Mouse (Mus musculus) left cerebral cortex, adult 2 months (tissue): ENCODE results near the gene Zfp740. TPM values are rescaled to one million over a fixed set of nuclear protein-coding genes. Genes with fewer than 3 reads are reported as not detected.
A peak's percentile ranks its signal among the peaks of the same experiment; 100 is the strongest.

Experiments
- DNase-seq, 2 experiments: peaks; one replicate each; pipeline ENCODE4 v3.0.0; 2021 to 2022; ENCODE audit warnings: low spot score in 2 of 2, mixed read lengths in 1 of 2; ENCODE audit errors: extremely low spot score in 1 of 2
- H3K27ac ChIP-seq: fragments of 200-600 bp; 2 replicates; pipeline ENCODE4 v1.8.1; 2022
- H3K4me3 ChIP-seq: fragments of 200-600 bp; 2 replicates; pipeline ENCODE4 v1.8.1; 2022
- CTCF ChIP-seq: fragments of 200-600 bp; IDR thresholded peaks from 2 replicates; pipeline ENCODE4 v1.8.1; 2022; ENCODE audit warnings: antibody characterized with exemption, mild to moderate bottlenecking, moderate library complexity
- intact Hi-C: fragments of 180-260 bp; cut with DNase I; formaldehyde crosslinking; loops from one replicate; pipeline ENCODE4 v1.15.1; 2025
- total RNA-seq, 2 experiments: library from RNA; stranded (reverse); gene quantifications; 2 replicates each; pipeline ENCODE4 v1.2.3; 2021

Gene Zfp740
- total RNA-seq, 2 experiments from 2014 or later, result 69.6 to 72.4 TPM

DNA sequence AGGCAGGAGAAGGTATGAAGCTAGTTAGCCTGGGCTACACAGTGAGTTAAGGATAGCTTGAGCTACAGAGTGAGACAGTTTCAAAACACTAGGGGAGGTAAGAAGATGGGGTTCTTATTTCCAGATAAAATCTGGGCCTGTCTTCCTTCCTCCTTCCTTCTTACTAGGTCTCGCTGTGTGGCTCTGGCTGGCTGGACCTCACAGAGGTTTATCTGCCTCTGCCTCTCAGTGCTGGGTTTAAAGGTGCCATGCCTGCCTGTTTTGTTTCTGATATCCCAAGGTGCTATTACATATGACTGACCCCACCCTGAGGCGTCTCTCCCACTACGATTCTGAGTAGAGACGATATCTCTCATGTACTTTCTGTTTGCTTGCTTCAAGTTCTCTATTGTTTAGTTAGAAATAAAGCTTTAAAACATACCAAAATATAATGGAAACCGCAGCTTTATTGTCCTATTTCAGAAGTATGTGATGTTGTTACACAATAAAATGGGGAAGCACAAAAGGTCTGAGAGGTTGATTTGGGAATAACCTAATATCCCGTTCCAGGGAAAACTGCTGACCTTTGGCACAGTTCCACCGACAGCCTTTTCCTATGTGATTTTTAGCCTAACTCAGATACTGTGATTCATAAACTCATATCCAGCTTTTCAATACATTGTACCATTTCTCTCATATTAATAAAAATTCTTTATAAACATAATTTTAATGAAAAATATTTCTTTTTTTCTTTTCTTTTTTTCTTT is 26.3 kb upstream of the Zfp740 start:
- Histone ChIP-seq H3K4me3 (no peak overlapping the region), H3K27ac (no peak overlapping the region)
- DNase-seq, result no peak
- no peak for TF ChIP-seq CTCF
- intact Hi-C loops, result loop anchor here (5.0 kb wide), 1 partner anchor 136 kb away; no protein-coding TSS in a partner anchor

DNA sequence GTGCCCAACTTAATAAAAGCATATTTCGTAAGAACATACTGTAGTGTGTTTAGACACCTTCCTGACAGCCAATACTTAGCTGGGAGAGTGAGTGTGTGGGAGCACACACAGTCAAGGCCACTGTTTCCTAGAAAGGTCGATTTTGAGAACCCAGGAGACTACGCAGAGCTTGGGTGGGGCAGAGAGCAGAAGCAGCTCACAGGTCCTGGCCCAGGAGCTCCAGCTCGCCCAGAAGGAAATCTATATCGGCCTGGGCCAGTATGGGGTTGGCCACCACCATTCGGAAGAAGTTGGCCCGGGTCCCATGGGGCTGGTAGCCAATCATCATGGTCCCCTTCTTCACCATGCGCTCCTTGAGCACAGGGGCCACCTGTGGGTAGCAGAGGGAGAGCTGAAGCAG is 25.6 kb upstream of the Zfp740 start:
- no peak for DNase-seq
- intact Hi-C loops, result loop anchor here (5.0 kb wide), 1 partner anchor 135 kb away; no protein-coding TSS in a partner anchor
- TF ChIP-seq CTCF, result no peak
- H3K4me3 ChIP-seq, result no peak overlapping the region
- no peak overlapping the region for H3K27ac ChIP-seq

DNA sequence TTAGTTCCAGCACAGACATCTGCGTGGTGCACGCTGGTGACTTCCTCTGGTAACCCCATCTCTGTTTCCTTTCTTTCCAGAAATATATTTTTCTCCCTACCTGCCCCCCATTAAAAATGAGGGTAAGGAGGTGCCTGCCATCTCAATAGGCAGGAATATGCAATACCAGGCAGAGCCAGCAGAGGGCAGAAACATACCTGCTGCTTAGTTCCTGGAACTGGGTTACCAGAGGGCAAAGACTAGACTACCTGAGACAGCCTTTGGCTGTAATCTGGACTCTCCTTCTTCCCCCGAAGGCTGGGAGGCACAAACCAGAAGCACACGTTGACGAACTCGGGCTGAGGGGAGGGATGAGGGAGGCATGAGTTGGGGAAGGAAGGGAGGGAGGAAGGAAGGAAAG is 24.8 kb upstream of the Zfp740 start:
- TF ChIP-seq CTCF, result peak; percentile 95
- Histone ChIP-seq H3K27ac (no peak overlapping the region), H3K4me3 (no peak overlapping the region)
- peak; percentile 74 to 83 for DNase-seq
- intact Hi-C loops, result loop anchor here (1.0 to 5.0 kb wide), 2 partner anchors 46 to 134 kb away; no protein-coding TSS in a partner anchor

DNA sequence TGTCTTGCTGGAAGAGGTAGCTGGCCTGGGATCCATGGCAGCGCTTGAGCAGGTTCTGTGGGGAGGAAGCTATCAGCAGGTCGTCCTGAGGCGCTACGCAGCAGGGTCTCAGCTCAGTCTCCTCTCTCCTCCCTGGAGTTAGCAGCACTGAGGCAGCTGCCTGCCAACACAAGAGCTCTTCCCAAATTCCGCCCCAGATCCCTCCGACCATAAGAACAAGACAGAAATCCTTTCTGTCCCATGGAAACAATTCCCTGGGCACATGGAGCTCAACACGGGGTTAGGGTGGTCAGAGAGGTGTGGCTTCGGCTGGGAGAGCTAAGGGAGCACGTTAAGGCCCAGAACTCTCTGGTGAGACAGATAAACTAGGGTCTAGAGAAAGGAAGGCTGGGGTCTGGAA is 23.9 kb upstream of the Zfp740 start:
- no peak for TF ChIP-seq CTCF
- no peak for DNase-seq
- Histone ChIP-seq H3K4me3 (no peak overlapping the region), H3K27ac (no peak overlapping the region)
- intact Hi-C loops, result loop anchor here (5.0 kb wide), 1 partner anchor 133 kb away; no protein-coding TSS in a partner anchor

DNA sequence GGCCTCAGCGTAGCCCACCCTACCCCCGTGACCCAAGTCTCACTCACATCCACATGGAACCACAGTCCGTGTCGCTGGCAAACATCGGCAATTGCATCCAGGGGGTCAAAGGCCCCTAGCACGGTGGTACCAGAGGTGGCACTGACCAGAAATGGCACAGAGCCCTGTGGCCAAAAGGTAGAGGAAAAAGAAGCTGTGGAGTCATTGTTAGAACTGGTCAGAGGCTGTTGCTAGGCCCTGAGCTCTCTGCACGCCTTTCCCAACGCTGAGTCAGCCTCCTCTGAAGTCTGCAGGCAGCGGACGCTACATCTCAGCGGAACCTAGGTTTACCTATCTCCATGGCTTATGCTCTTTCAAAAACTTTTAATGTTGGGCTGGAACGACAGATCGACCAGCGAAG is 23.1 kb upstream of the Zfp740 start:
- intact Hi-C loops, result loop anchor here (5.0 kb wide), 1 partner anchor 132 kb away; no protein-coding TSS in a partner anchor
- H3K27ac ChIP-seq, result no peak overlapping the region
- TF ChIP-seq CTCF, result no peak
- no peak for DNase-seq
- no peak overlapping the region for H3K4me3 ChIP-seq

DNA sequence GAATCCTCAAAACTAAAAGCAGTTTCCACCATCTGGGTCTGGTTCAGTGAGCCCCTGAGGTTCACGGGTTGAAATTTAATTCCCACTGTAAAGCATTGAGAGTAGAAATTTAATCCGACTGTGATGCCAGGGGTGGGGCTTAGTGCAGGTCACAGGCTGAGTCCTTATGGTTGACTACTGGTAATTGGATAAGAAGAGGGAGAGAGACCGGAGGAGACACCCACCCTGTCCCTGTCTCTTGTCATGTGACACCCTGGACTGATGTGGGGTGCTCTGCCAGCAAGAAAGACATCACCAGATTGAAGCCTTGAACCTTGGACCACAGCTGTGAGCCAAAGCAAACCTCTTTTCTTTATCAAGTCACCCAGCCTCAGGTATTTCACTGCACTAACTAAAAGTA is 20.0 kb upstream of the Zfp740 start:
- intact Hi-C loops, result no loop called here
- no peak for DNase-seq
- TF ChIP-seq CTCF, result no peak
- H3K4me3 ChIP-seq, result no peak overlapping the region
- no peak overlapping the region for H3K27ac ChIP-seq

DNA sequence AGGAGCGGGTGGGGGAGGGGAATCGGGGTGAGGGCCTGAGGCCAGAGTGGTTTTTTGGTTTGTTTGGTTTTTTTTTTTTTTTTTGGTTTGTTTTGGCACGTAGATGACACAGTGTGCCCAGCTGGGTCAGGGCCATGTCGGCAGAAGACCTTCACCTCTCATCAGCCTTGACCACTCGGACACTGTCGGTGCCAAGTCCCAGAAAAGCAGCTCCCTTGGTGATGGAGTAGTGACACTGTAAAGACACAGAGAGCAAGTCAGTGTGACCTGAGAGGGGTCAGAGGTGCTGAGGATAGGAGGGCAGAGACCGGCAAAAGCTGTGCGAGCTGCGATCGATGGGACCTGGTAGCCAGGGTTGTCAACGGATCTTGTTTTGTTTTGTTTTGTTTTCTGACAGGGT is 16.8 kb upstream of the Zfp740 start:
- intact Hi-C loops, result no loop called here
- no peak for DNase-seq
- no peak overlapping the region for H3K4me3 ChIP-seq
- H3K27ac ChIP-seq, result no peak overlapping the region
- TF ChIP-seq CTCF, result no peak

DNA sequence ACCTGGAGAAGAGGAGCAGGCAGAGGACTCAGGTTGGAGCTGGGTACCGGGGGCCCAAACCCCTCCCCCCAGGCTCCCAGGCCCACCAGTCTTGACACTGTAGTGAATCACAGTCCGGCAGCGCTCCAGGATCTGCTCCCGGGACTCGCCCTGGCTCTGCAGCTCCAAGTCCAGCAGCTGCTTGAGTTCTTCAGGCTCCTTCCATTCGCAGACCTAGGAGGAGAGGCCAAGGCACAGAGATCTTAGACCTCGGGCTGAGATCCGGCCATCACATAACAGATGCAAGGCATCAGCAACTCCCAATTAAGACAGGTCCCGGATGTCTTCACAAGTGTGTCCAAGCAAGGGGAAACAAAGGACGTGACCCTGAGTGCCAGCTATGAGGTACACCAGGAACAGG is 15.0 kb upstream of the Zfp740 start:
- no peak overlapping the region for H3K27ac ChIP-seq
- no peak overlapping the region for H3K4me3 ChIP-seq
- no peak for TF ChIP-seq CTCF
- DNase-seq, result no peak
- intact Hi-C loops, result no loop called here

DNA sequence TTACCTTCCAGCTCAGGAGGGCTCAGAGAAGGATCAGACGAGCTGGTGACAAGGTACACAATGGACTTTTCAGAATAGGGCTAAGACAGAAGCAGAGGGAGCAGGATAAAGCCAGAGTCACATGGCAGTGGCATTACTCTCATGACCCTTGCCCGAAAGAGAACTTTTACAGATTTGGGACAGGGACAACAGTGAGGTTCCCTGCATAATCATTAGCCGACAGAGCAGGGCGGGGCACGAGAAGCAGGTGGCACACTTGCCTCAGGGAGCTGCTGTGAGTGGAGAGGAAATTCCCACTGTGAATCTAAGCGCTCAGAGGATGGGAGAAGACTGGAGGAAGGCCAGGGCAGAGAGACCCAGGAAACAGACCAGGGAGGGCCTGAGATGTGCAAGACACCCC is 14.2 kb upstream of the Zfp740 start:
- no peak for DNase-seq
- TF ChIP-seq CTCF, result no peak
- Histone ChIP-seq H3K27ac (no peak overlapping the region), H3K4me3 (no peak overlapping the region)
- intact Hi-C loops, result no loop called here

DNA sequence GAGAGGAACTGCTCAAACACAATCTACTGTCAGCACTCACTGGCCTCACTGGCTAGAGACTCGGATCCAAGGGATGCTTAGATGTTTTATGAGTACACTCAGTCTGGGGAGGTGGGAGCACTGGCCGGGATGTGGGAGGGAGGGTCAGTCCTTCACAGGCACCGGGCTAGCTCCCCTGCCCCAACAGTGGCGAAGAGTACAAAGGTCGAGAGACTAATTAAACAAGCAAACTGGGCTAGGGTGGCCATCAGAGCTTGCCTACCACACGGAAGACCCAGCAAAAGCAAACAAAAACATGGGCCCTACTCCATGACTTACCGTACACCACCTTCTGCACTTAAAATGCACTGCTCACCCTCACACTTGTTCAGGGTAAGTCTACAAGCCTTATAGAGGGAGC is 11.3 kb upstream of the Zfp740 start:
- TF ChIP-seq CTCF, result no peak

DNA sequence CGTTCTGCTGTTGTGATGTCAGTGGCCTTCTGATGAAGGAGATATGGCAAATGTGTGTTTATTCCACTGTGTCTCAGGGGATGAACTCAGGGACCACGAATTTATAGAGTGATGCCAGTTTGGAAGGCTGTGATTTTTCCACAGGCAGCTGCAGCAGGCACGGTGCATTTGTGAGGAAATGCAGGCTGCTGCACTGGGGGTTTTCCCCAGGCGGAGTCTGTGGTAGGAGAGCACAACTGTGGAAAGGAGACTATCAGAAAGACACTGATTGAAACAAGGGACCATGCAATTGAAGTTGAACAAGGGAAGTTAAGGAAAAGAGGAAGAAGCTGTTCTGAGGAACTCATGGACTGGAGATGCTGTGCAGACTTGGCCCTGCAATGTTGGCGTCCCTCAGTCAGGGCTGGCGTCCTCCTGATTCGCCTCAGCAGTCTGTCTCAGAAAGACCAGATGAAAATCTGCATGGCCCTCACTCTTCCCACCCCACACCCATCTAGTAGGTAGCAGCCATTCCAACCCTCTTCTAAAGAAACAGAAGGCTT is 10.7 kb upstream of the Zfp740 start:
- Histone ChIP-seq H3K4me3 (no peak overlapping the region), H3K27ac (no peak overlapping the region)
- no peak for DNase-seq
- TF ChIP-seq CTCF, result no peak
- intact Hi-C loops, result no loop called here

More for the DNA sequence above, 11.3 kb upstream of the Zfp740 start:
- DNase-seq, result no peak
- intact Hi-C loops, result no loop called here
- Histone ChIP-seq H3K4me3 (no peak overlapping the region), H3K27ac (no peak overlapping the region)

DNA sequence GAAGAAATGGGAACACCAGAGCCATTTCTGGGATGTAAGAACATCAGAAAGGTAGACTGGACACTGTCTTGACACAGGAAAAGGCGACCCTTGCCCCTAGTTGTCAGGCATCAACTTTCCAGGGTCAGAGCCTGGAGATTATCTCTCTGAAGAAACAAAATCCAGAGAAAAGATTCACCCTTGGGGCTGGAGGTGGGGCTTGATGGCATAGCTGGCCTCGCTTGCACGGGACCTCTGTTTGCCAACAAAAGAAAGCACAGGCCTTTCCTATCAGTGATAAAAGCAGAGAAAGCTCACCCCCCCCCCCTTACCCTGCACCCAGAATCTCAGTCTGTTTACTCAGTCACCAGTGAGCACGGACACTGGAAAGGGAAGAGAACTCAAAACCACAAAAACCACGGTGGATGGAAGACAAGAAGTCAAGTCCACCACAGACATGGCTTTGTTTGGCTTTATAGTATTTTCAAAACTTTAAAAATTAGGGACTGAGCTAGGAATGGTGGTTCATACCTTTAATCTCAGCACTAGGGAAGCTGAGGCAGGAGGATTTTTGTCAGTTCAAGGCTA is 10.1 kb upstream of the Zfp740 start:
- no peak for TF ChIP-seq CTCF
- intact Hi-C loops, result no loop called here
- Histone ChIP-seq H3K4me3 (no peak overlapping the region), H3K27ac (no peak overlapping the region)
- no peak for DNase-seq
